Mouse (Mus musculus) kidney, adult 8-10 months (tissue): ENCODE measurements around the gene Lrfn1.
"Not testable (repeated sequence)": the region's sequence is repeated elsewhere in the genome, so short reads cannot be mapped to it uniquely, and the experiment has no call there.

Experiments
- DNase-seq, 2 experiments: peaks; one replicate each; pipeline ENCODE4 v3.0.0; 2022

Lrfn1 gene

GRCm38 (mm10) chr7:28447865-28448820 lies 3.6 kb upstream of the Lrfn1 start:
- no peak for DNase-seq

- DNase-seq = no peak
These were observed 703 bp downstream of the Lrfn1 start for GRCm38 (mm10) chr7:28452361-28453005.

GRCm38 (mm10) chr7:28460361-28460760 lies 8.6 kb downstream of the Lrfn1 start:
- DNase-seq = no peak

- DNase-seq = no peak
These were observed 11.0 kb downstream of the Lrfn1 start for GRCm38 (mm10) chr7:28462769-28463168.

GRCm38 (mm10) chr7:28464416-28465212 lies 12.8 kb downstream of the Lrfn1 start:
- DNase-seq = peak; percentile 65 to 74

GRCm38 (mm10) chr7:28466721-28467212 lies 15.0 kb downstream of the Lrfn1 start:
- no peak for DNase-seq

GRCm38 (mm10) chr7:28467213-28467751 lies 15.5 kb downstream of the Lrfn1 start:
- DNase-seq = peak; percentile 49 to 53

GRCm38 (mm10) chr7:28476191-28476590 lies 24.4 kb downstream of the Lrfn1 start:
- DNase-seq = no peak

- DNase-seq = no peak
These were observed 25.6 kb downstream of the Lrfn1 start for GRCm38 (mm10) chr7:28477363-28477762.

GRCm38 (mm10) chr7:28478854-28479253 lies 27.1 kb downstream of the Lrfn1 start:
- no peak for DNase-seq

GRCm38 (mm10) chr7:28482854-28483253 lies 31.1 kb downstream of the Lrfn1 start:
- no peak for DNase-seq

GRCm38 (mm10) chr7:28484192-28484591 lies 32.4 kb downstream of the Lrfn1 start:
- no peak for DNase-seq

- peak; percentile 25 to 30 for DNase-seq
These were observed 36.3 kb downstream of the Lrfn1 start for GRCm38 (mm10) chr7:28488030-28488491.

- DNase-seq = peak; percentile 82 to 86
These were observed 38.6 kb downstream of the Lrfn1 start for GRCm38 (mm10) chr7:28490410-28490809.

- no peak for DNase-seq
These were observed 39.1 kb downstream of the Lrfn1 start for GRCm38 (mm10) chr7:28490903-28491302.

- DNase-seq = no peak
These were observed 40.5 kb downstream of the Lrfn1 start for GRCm38 (mm10) chr7:28492310-28492709.

GRCm38 (mm10) chr7:28495426-28495825 lies 43.6 kb downstream of the Lrfn1 start:
- no peak for DNase-seq

- no peak for DNase-seq
These were observed 53.8 kb downstream of the Lrfn1 start for GRCm38 (mm10) chr7:28505585-28505984.

GRCm38 (mm10) chr7:28509121-28509520 lies 57.3 kb downstream of the Lrfn1 start:
- not testable (repeated sequence) for DNase-seq

- DNase-seq = not testable (repeated sequence)
These were observed 58.7 kb downstream of the Lrfn1 start, which contains the start of gene Ifnl2 for GRCm38 (mm10) chr7:28510405-28510974. TSS of gene Ifnl2 (minus strand) at chr7:28510455.

- DNase-seq = no peak
These were observed 59.7 kb downstream of the Lrfn1 start for GRCm38 (mm10) chr7:28511441-28511840.
